Mouse (Mus musculus) bone marrow, adult 2 months (tissue): ENCODE measurements around the gene Lrfn3. TPM values are rescaled to one million over a fixed set of nuclear protein-coding genes. Genes with fewer than 3 reads are reported as not detected.
A peak's percentile ranks its signal among the peaks of the same experiment; 100 is the strongest.

Source experiments
- H3K27ac ChIP-seq: fragments of 200-500 bp; 2 replicates; pipeline ENCODE4 v1.5.1; 2012; ENCODE audit warnings: low read depth, mild to moderate bottlenecking, control low read depth, inconsistent platforms, low read length; ENCODE audit not compliant: control insufficient read depth, poor library complexity, insufficient read depth
- H3K4me1 ChIP-seq: fragments of 200-500 bp; 2 replicates; pipeline ENCODE4 v1.6.1; 2011; ENCODE audit warnings: low read length; ENCODE audit not compliant: control insufficient read depth, insufficient read depth
- H3K4me3 ChIP-seq: fragments of 200-500 bp; replicated peaks from 2 replicates; pipeline ENCODE3; 2011; ENCODE audit warnings: mild to moderate bottlenecking, low read depth, low read length, control low read depth; ENCODE audit not compliant: control insufficient read depth
- CTCF ChIP-seq: fragments of 200-500 bp; IDR thresholded peaks from 2 replicates; pipeline ENCODE4 v1.5.1; 2011; ENCODE audit warnings: low read length, control low read depth; ENCODE audit not compliant: control insufficient read depth, insufficient read depth
- POLR2A ChIP-seq: fragments of 200-500 bp; IDR thresholded peaks from 2 replicates; pipeline ENCODE4 v1.6.1; 2011; ENCODE audit warnings: low read depth, mild to moderate bottlenecking, control low read depth, low read length, borderline replicate concordance; ENCODE audit not compliant: control insufficient read depth
- WGBS: fragments of 180-500 bp; shearing (Covaris S2); methylation state at CpG from one replicate; pipeline ENCODE4 v1.1.7; 2018; 5-methylcytosine and 5-hydroxymethylcytosine counted together
- polyA plus RNA-seq: library from polyadenylated mRNA; stranded (reverse); fragments of >200 nt; gene quantifications from 2 replicates; pipeline ENCODE4 v1.2.4, GENCODE M21; 2011; ENCODE audit warnings: low replicate concordance; ENCODE audit not compliant: missing spikeins, insufficient read depth, insufficient read length

The Lrfn3 gene
- polyA plus RNA-seq, 1 experiment = 0.70 TPM

- Histone ChIP-seq H3K4me3 (no peak overlapping the region), H3K4me1 (no peaks in the 10 kb centered on the region), H3K27ac (no peak overlapping the region)
- no peak for TF ChIP-seq POLR2A
- TF ChIP-seq CTCF = no peak
- 73% methylated on average over 13 of the region's 13 CpGs for WGBS
These were observed 46.7 kb downstream of the Lrfn3 start for GRCm38 (mm10) chr7:30315559-30316529.

- Histone ChIP-seq H3K4me1 (no peaks in the 10 kb centered on the region), H3K4me3 (no peak within 1 kb of the TSS), H3K27ac (no peak within 1 kb of the TSS)
- TF ChIP-seq CTCF (no peak), POLR2A (no peak)
- 47% methylated on average over 9 of the region's 9 CpGs for WGBS
These were observed 47.8 kb downstream of the Lrfn3 start, which contains the start of gene Syne4 for GRCm38 (mm10) chr7:30314721-30315155. Gene Syne4 (plus strand): TSS chr7:30314807.

DNA sequence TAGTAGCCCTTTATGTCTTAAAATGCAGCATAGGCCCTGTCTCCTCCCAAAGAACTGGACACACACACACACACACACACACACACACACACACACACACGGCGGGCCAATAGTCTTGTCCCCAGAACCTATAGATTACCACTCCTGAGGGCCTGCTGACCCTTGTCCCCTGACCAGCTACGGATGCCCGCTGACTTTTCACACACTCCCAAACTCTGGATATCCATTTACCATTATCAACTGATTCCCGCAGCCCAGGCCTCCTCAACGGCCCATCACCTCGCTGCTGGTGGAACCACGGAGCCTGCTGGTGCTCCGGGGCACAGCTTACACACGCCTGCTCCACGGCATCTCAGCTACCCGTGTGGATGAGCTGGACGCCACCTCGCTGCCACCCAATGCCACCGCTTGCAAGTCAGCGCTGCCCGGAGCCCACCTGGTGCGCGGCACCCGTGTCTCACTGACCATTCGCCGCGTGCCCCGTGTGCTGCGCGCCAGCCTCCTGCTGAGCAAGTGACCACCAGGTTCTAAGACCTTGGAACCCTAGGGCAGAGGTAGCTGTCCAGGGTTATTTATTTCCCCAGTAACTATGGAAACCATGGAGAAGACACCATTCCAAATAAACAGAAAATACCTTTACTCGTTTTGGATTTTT is 48.8 kb downstream of the Lrfn3 start:
- Histone ChIP-seq H3K4me3 (no peak overlapping the region), H3K4me1 (no peaks in the 10 kb centered on the region), H3K27ac (no peak overlapping the region)
- WGBS = 87% methylated on average over 27 of the region's 27 CpGs
- TF ChIP-seq CTCF (no peak), POLR2A (no peak)

DNA sequence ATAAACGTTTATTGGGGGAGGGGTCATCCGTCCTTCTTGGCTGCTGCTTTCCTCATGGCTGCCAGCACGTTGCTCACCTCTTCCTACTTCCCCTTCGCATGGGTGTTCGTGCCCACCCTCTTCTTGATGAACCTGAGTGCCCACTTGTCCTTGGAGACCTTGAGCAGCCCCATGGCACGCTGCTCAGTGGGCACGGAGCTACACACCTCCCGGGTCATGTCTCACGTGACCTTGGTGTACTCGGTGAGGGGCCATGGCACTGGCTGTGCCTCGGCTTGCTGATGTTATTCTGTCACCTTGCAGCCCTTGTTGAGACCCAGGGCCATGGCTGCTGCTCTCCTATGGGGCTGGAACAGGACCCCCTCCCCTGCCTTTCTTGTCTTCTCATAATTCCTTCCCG is 52.4 kb downstream of the Lrfn3 start:
- Histone ChIP-seq H3K4me3 (no peak overlapping the region), H3K4me1 (no peaks in the 10 kb centered on the region; the same call in 1 of the 2 replicates), H3K27ac (no peak overlapping the region)
- WGBS = 77% methylated on average over 12 of the region's 12 CpGs
- TF ChIP-seq POLR2A (no peak), CTCF (no peak)

- TF ChIP-seq CTCF (no peak), POLR2A (no peak)
- WGBS = 57% methylated on average over 15 of the region's 15 CpGs
- Histone ChIP-seq H3K4me1 (no peaks in the 10 kb centered on the region; the same call in 1 of the 2 replicates), H3K27ac (no peak overlapping the region), H3K4me3 (no peak overlapping the region)
These were observed 53.0 kb downstream of the Lrfn3 start for GRCm38 (mm10) chr7:30309395-30310129.

DNA sequence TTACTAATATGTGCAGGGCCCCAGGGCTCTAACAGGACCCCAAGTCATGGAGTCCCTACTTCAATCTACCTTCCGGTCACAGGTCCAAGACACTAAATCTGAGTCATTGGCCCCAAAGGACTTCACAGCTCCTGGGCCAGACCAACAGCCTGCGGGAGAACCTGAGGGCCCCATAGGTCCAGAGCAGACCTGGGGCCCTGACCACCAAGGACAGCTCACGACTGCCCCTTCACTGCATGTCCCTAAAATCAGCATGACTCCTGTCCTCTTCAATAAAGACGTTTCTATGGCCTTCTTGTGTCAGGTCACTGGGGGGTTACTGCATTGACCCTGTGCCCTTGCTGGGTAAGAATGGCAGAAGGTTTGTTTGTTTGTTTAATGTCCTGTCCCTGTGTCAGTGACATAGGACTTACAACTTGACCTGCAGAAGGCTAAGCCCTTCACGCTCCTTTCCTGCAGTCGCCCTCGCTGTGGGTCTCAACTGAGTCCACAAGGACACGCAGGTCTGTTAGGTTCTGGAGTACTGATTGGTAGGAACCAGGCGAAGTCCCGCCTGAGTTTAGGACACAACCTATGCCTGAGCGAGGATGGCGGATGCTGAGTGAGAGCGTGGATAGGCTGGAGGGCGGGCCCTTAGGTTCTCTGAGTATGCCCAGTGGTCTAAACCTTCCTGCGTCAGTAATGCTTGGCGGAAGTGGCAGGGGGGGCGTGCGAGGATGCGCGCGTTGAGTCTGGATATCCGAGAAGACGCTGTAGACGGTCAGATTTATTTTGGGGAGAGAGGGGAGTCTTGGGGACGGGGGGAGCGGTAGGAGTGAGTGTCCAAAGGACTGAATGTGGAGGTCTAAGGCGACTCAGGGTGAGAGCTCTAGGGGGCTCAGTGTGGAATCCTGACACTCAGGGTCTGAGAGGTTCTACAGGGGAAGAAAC is 54.2 kb downstream of the Lrfn3 start, which contains the start of gene Alkbh6:
Gene Alkbh6, plus strand, starts transcription at position 642 of the 930 bp plus-strand sequence.
- H3K27ac ChIP-seq = no peak within 1 kb of the TSS
- peak; percentile 63 for TF ChIP-seq POLR2A
- TF ChIP-seq CTCF = 0 out of 2 replicates have a peak, but pooled peaks have one; percentile 1

More for the DNA sequence above, 54.2 kb downstream of the Lrfn3 start, which contains the start of gene Alkbh6:
- Histone ChIP-seq H3K4me3 (peak within 1 kb of the TSS; percentile 68), H3K4me1 (no peaks in the 10 kb centered on the region; the same call in 1 of the 2 replicates)
- WGBS = 6% methylated on average over 27 of the region's 27 CpGs
